Mouse (Mus musculus) kidney, adult 2 months (tissue): Measurements from ENCODE around the gene Cflar.

ENCODE experiments used
- CTCF ChIP-seq: fragments of 200-500 bp; conservative IDR thresholded peaks from 2 replicates; pipeline ENCODE4 v1.5.1; 2011; ENCODE audit warnings: low read depth, mild to moderate bottlenecking, control low read depth, low read length, moderate library complexity, mixed read lengths; ENCODE audit not compliant: insufficient read depth, insufficient read length
- POLR2A ChIP-seq: fragments of 200-500 bp; IDR thresholded peaks from one replicate; pipeline ENCODE4 v1.6.1; 2011; ENCODE audit warnings: low read depth, low read length, control low read depth

GRCm38 (mm10) chr1:58772084-58772483 is 60.8 kb downstream of the Cflar start:
- no peak for TF ChIP-seq CTCF
- no peak for TF ChIP-seq POLR2A
